Mouse (Mus musculus) megakaryocyte, embryonic 14.5 days (primary cell): ENCODE measurements around the gene Tef.

Experiments used
- FLI1 ChIP-seq: IDR thresholded peaks from 2 replicates; pipeline ENCODE4 v1.6.1; 2012; ENCODE audit warnings: low read length, inconsistent platforms, mixed read lengths
- GATA1 ChIP-seq: IDR thresholded peaks from 3 replicates; pipeline ENCODE4 v1.6.1; 2012; ENCODE audit warnings: mixed read lengths, low read length, inconsistent platforms, borderline replicate concordance

DNA sequence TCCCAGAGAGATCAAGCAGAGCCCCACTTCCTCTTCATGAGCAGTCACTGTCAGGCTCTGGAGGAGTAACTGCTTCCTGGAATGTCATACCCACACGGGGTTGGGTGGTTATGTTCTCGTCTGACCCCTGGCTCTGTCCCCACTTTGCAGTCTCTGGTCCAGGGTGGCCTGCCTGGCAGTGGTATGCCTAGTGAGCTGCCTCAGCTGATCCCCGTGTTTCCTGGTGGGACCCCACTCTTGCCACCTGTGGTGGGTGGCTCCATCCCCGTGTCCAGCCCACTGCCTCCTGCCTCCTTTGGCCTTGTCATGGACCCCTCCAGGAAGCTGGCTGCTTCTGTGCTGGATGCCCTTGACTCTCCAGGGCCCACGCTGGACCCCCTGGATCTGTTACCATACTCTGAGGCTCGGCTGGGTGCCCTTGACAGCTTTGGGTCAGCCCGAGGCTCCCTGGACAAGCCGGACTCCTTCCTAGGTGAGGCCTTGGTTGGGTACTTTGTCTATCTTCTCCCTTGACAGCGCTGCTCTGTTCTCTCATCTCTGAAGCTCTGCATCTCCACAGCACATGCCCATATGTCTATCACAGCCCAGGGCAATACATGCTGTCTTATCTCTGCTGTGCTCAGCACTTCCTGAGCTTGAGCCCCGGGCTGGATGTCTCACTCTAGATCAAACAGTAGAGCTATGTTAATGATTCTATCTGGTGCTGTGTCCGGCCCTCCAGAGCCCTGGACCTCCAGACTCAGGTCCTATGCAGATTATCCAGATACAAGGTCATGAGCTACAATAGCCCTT is 25.4 kb upstream of the Tef start:
- no peak for TF ChIP-seq GATA1
- TF ChIP-seq FLI1: no peak
